Mouse (Mus musculus) urinary bladder, postnatal 25 days (tissue): ENCODE measurements around the gene Kif4.
A peak's percentile ranks its signal among the peaks of the same experiment; 100 is the strongest.

Source experiments
- DNase-seq: peaks from one replicate; pipeline ENCODE4 v3.0.0; 2022; ENCODE audit warnings: low spot score

The Kif4 gene

DNA sequence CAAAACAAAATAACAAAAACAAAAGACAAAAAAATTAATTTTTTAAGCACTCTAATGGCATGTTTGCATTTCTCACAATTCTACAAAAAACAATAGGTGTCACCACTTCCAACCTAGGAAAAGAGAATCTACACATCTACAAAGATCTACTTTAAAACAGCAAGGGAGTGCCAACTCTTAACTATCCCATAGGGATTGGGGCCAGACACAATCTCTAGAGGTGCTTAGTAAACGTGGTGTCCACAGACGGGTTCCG is at the start of gene Kif4:
Gene Kif4, plus strand, starts transcription at position 192 of the 256 bp plus-strand sequence.
- DNase-seq: no peak

DNA sequence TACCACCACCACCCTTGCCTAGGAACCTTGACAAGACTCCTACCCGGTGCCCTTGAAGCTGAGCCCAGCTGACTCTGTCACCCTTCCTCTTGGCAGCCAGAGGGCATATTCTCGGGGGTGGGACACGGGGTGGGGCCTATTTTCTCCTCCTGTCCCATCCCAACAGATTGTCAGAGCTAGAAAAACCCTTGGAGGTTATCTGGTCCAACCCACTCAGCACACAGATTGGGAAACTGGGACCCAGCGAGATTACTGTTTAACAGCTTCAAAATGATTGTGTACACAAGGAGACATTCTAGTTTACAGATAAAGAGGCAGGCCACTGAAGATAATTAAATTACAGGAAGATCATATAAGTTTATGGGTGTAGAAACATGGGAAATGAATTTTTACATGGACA is 30.7 kb upstream of the Kif4 start, which contains the start of gene P2ry4:
Gene P2ry4, minus strand, starts transcription at position 79 of the 400 bp plus-strand sequence.
- no peak for DNase-seq

DNA sequence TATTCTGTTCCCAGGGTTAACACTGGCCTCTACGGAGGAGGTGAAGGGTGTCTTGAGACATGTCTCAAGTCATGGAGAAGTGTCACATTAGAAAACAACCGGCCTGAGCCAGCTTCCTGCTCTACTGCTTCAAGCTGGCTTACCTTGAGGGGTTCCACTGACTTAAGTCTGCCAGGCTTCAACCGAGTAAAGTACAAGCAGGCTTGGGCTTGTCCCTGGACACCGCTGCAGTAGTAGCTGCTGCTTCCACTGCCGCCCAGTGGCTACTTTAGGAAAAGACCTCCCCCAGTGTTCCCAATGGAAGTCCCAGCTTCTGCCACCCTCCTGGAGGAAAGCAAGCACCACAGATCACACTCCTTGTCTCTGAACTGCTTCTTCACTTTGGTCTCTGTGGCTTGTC is 28.1 kb upstream of the Kif4 start:
- DNase-seq: peak; percentile 19

DNA sequence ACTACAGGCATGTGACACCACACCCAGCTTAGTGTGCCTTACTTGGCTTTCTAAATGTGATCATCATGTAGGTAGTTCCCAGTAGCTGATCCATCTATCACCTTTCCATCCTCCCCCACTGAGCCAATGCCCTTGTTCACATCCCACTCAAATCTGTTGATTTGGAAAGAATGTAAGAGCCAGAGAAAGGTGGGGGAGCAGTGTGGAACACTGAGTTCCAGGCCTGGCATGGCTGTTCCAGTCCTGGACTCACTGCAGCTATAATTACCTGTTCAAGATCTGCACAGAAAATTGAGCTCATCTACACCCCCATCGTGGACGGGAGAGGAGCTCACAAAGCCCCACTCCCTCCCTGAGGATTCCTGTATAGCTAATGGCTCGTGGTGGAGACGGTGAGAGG is 25.8 kb upstream of the Kif4 start:
- no peak for DNase-seq

DNA sequence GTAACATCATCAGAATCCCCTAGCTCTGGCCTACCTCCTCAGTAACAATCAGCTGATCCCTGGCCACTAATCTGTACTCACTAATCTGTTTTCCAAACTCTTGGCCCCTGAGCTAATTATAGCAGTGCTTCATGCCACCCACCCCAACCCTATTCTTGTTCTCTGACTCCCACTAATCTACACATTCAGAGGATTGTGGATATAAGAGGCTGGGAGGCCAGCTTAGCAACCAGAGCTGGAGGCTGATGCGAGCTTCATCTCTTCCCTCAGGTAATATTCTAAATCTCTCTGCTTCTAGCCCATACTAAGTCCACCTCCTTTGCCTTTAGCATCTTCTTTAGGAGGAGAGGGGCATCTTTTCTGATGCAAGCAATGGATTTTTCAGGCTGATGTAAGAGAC is 20.2 kb upstream of the Kif4 start, which contains the start of gene Arr3:
Gene Arr3, plus strand, starts transcription at position 184 of the 400 bp plus-strand sequence.
- DNase-seq: no peak

DNA sequence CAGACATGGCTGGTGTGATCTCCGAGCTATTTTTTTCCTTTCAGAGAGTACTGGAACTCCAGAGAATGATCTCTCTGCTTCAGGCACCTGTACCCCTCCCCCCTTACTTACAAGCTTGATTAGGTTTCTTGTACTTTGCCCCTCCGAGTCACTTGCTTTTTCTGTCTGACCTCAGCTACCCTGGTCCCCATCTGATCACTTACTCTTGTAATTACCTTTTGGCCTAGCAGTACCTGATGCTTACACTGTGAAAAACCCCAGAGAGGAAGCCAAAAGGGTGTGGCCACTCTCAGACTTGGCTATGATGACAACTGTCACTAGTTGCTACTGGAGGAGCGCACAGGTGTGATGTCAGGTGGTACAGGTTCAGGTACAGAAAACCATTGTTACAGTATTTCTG is 7.0 kb upstream of the Kif4 start:
- DNase-seq: no peak

DNA sequence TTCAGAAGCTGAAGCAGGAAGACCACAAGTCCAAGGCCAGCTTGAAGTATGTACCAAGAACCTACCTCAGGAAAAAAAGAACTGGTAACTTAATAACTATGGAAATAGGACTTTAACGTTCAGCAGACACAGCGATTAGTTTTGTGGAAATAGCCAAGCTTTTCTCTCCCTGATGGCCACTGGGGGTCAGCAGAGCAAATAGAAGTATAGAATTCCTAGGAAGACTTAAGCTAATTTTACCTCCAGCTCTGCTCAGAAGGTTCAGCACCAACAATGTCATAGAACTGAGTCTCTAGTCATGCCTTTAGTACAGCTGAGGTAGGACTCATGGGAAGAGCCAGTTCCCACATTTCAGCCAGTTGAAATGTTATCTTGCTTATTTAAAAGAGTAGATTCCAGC is 4.2 kb upstream of the Kif4 start:
- DNase-seq: no peak

DNA sequence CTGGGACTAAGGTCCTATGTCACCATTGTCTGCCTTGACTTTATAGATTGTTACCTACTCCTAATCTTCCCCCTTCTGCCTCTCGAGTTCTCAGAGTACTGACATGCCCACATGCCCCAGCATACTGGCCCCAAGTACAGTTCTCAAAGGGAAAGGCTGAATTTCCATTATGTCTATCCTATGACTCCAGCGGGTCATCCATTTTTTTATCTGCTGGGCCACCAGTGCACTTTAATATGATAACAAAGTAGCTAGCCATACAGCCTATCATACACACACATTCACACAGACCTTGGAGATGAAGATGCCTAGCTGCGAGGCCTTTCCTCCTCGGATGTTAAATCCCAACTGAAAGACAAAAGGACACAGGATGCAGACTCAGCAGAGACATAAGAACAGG is 1.3 kb upstream of the Kif4 start:
- no peak for DNase-seq

DNA sequence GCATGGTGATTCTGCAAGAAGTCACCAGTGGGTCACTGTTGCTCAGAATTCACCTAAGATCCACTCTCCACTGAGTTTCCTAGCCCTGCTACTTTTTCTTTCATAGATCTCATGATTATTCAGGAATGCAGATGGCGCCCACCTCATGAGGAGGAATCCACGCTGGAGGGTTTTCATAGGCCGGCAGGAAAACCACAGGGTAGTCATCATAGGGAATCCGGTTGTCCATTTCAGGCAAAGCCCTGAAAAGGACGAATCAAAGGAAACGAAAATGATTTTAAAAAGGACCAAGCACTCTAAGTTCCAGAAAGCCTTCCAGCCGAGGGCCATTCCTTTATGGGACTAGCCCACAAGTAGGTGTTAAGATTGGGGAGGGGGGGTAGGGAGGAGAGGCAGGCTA is 391 bp upstream of the Kif4 start:
- DNase-seq: no peak

DNA sequence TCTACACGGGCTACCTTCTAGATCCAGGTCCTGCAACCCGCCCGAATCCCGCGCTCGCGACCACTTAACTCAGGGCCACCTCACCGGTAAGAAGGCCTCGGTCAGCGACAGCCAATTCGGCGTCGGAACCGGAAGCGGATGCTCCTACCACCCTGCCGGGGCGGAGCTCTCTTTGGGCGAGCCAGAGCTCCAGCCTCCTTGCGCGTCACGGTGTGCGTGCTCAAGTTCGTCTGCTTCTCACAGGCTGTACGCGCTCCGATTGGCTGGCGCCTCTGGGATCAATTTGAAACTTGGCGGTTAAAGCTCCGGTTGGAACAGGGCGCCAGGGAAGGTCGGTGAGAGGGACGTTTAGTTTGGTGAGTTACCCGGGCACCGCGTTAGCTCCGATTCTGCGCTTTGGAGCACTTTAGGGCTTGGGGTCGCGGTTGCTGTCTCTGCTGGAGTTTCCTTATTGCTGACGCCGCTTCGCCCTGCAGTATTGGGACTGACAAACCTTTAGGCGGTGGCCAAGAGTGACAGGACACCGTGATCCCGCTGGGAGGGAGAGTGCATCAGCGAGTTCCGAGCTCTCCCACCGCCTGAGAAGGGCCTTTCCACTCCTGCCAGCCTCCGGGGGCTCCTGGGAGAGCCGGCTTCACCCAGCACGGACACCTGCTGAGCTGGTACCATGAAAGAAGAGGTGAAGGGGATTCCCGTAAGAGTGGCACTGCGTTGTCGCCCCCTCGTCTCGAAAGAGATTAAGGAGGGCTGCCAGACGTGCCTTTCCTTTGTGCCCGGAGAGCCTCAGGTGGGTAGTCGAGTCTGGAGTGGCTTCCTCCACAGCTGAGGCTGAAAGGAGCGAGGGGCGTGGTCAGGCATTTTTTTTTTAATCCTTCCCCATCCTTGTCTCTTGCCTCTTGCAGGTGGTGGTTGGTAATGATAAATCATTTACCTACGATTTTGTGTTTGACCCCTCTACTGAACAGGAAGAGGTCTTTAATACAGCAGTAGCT is 561 bp downstream of the Kif4 start, which contains the start of gene Pdzd11:
Gene Pdzd11, minus strand, starts transcription at position 767 of the 992 bp plus-strand sequence.
- peak; percentile 70 for DNase-seq

DNA sequence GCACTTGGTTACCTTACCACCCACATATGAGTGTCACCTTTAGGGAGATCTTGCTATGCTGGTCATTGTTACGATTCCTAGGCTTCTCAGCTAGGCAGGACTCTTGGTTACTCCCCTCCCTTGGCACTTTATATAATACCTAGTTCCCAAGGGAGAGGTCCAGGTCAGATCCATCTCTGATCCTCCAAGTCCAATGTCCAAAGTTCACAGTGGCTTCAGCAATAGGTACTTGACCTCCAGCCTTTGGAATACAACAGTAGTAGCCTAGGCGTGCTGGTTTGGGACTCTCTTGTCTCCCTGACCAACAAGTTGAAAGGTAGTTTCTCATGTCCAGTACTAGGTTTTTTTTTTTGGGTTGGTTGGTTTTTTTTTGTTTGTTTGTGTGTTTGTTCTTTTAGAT is 3.5 kb downstream of the Kif4 start:
- no peak for DNase-seq

DNA sequence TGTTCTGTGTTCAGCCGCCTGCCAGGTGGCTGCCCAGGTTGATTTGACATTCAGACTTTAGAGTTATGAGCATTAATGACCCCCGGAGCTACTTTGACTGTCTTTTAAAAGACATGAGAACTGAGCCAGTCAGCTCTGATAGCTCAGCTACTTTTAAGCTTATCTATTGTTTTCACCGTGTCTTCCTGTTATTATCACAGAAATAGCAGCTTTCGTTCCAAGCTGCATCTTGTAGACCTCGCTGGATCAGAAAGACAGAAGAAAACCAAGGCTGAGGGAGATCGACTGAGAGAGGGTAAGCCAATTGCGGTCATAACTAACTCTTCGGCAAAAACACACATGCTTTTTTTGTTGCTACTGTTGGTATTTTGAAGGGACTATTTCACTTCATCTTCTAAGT is 12.9 kb downstream of the Kif4 start:
- DNase-seq: no peak

DNA sequence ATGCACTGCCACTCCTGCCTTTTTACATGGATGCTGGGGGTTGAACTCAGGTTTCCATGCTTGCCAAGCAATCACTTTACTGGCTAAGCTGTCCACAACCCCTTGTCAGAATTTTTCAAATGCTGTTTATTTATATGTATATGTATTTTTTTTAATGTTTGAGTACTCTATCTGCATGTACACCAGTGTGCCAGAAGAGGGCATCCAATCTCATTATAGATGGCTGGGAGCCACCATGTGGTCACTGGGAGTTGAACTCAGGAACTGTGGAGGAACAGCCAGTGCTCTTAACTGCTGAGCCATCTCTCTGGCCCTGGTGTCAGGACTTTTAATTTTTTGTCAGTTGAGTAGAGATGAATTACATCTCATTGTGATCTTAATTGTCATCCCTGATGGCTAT is 27.3 kb downstream of the Kif4 start:
- no peak for DNase-seq

DNA sequence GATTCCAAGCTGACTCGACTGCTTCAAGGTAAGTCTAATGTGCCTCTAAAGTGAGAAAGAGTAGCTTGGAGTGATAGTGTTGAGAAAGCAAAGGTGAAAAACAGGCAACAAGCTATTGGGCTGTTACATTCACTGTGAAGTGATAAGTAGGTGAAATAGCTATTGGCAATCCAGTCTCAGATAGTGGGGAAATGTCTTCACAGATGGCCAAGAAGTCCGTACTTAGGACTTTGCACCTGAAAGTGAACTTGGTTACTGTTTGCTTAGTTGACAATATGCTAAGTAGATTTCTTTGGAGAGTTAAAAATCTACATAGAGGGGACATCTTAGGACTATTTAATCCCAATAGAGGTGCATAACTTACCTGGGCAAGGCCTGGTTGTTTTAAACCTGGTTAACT is 39.3 kb downstream of the Kif4 start:
- no peak for DNase-seq

DNA sequence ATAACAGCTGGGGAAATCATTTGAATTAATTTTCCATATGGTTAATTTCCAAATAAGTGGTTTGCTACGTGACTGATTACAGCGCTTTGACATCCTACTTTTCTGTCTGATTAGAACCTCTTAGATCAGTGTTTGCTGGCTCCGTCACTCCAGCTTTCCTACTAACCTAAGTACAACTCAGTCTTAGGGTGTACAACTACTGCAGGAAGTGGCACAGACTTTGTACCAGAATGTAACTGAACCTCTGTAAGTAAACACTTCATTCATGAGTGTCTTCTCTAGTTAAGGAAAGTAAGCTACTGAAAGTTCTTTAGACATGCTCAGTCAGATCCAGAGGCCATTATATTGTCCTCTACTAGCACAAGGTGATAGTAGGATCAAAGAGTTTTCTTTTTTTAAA is 52.7 kb downstream of the Kif4 start:
- DNase-seq: no peak

DNA sequence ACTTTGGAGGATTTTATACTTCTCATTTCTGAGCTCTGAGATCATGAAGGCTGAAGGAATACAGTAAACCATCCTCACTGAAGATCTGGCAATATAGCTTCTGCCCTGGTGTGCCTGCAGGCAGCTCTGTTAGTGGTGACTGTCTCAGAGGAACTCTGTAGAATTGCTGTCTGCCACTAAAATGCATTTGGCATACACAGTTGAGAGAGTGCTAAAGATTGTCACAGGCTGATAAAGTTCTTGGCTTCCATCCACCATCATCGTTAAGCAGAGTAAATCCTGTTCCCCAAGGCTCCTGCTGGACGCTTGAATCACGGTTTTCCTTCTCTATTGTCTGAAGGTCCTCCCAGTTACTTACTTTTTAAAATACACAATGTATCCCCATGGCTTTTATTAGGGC is 61.0 kb downstream of the Kif4 start:
- DNase-seq: no peak

DNA sequence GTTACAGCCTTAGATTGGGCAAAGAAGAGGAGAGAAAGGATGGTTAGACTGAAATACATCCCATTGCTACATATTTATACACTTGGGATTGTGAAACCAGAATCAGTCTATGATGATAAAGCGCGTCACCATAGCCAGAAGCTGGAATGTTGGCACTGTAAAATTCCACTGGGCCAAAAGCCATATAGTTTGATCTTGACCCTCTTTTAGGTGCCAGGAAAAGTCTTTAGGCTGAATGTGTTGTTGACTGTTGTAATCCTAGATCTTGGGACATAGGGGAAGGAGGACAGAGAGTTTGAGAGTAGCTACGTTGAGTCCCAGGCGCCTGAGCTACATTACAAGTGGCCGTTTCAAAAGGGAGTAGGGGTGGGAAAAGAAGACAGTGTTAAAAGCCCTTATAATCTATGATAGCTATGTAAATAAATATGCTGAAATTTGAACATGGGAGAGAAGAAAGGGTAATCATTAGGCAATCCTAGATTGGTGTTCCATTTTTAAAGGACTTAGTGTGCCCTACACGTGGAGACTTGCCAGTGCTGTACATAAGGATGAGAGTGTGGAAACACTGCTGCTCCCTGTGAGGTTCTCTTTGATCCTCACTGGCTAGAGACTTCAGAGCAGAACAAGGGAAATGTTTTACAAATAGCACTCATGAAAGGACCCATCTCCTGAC is 62.0 kb downstream of the Kif4 start:
- no peak for DNase-seq

DNA sequence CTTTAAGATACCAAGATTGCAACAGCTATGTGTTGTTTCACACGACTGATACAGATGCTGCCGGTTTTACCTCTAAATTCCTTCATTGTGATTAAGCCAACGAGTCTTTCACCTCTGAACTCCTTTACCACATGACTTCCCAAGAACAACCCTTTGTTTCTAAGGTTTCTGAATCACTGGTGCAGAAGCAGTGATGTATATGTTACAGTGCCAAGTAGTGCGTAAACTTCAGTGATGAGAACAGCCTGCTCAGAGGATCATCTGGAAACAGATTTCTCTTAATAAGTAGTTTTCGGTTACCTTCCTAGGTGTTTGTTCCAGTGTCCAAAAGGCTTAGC is 62.5 kb downstream of the Kif4 start:
- no peak for DNase-seq

DNA sequence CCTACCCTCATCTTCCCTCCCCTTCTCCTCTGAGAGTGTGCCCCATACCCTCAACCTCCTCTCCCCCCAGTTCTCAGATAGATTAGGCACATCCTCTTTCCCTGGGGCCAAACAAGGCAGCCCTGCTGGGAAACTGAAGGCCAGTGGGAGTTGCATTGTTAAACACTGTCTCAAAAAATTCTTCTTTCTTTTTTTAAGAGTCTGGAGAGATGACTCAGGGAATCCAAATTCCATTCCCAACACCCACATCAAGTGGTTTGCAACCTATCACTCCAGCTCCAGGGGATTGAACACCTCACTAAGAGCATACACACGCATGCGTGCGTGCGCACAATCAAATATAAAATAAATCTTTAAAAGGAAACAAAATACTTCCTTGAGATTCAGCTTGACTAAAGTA is 71.2 kb downstream of the Kif4 start:
- DNase-seq: no peak

DNA sequence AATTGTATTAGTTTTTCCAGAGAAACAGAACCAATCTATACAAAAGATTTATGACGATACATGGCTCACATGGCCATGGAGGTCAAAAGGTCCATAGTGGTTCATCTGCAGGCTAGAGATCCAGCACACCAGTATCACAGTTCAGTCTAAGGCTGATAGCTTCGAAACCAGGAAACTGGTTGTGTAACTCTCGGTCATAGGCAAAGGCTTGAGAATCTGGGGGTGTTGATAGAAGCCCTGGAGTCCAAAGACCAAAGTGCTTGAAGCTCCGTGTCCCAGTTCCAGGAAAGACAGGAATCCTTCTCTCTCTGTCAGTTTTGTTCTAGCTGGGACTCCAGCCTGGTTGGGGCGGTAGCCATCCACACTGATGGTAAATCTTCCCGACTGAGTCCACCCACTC is 82.5 kb downstream of the Kif4 start:
- no peak for DNase-seq

DNA sequence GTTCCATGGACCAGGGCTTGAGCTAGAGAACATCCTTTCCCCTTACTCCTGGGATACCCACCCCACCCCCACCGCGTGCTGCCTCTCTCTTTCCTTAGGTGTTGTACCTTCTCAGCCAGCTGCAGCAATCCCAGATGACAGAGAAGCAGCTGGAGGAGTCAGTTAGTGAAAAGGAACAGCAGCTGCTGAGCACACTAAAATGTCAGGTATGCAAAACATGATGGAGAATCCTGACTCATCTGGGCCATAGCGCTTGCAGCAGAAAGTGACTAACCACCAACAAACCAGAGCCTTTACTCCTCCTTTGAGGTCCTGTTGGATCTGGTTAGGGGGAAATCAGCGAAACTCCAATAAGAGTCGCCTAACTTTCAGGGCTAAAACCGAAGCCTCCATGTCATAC is 90.6 kb downstream of the Kif4 start:
- no peak for DNase-seq

DNA sequence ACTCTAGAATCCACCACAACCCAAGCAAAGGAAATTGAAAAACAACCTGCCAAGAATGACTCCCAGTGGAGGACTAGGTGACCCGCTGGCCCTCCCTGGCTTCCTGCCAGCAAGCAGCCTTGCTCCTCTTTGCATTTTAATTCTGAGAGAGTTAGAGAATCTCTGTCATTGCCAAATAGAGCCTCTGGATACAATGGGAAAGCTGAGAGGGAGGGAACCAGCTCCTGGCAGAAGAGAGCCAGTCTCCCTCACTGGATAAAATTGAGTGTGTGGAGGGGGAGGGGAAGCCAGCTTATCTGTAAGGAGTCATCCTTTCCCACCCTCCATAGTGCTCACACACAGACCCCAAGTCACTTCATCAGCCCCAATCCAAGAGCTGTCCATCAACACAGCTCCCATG is 103.4 kb downstream of the Kif4 start:
- no peak for DNase-seq

DNA sequence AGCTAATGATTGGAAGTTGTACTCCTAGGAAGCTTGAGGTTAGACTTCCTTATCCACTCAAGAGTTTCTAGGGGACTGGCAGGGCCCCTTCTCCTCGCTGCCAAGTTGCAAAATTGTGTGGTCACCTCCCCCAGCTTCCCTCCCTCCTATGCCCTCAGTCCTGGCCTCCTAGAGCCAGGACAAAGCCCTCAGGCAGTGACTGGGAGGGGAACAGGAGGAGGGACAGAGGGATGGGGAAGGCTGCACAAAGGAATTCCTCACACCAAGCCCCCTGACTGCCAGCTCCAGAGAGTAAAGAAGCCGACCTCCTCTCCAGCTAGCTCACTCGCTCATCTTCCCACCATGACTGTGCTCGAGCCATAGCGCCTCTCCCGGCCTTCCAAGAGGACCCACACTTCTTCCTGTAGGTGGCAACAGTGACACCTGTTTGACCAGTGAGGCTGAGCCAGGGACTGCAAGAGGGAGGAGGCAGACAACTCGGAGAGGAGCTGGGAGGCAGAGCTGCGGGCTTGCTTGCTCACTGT is 104.2 kb downstream of the Kif4 start, which contains the start of gene Gdpd2:
Gene Gdpd2, plus strand, starts transcription at position 209 of the 524 bp plus-strand sequence.
- DNase-seq: peak; percentile 9
